Mouse (Mus musculus) kidney, adult 2 months (tissue): ENCODE measurements around the gene Disp2. TPM values are rescaled to one million over a fixed set of nuclear protein-coding genes. Genes with fewer than 3 reads are reported as not detected.

Source experiments
- DNase-seq: peaks from one replicate; pipeline ENCODE4 v3.0.0; 2021
- H3K27ac ChIP-seq: fragments of 200-500 bp; 2 replicates; pipeline ENCODE4 v1.5.1; 2012; ENCODE audit warnings: low read depth, low read length, control low read depth, inconsistent platforms; ENCODE audit not compliant: insufficient read depth
- H3K27me3 ChIP-seq: fragments of 200-500 bp; replicated peaks from 2 replicates; pipeline ENCODE4 v1.6.1; 2012; ENCODE audit warnings: mild to moderate bottlenecking, moderate library complexity, low read length, inconsistent platforms; ENCODE audit not compliant: control insufficient read depth, insufficient read depth
- H3K36me3 ChIP-seq: fragments of 200-500 bp; 2 replicates; pipeline ENCODE4 v1.6.1; 2012; ENCODE audit warnings: mild to moderate bottlenecking, moderate library complexity, low read length, inconsistent platforms; ENCODE audit not compliant: control insufficient read depth, insufficient read depth
- H3K4me1 ChIP-seq: fragments of 200-500 bp; 2 replicates; pipeline ENCODE4 v1.6.1; 2011; ENCODE audit warnings: low read length; ENCODE audit not compliant: control insufficient read depth, insufficient read depth
- H3K4me3 ChIP-seq: fragments of 200-500 bp; 2 replicates; pipeline ENCODE4 v1.5.1; 2011; ENCODE audit warnings: mild to moderate bottlenecking, low read depth, low read length, control low read depth; ENCODE audit not compliant: insufficient read depth
- CTCF ChIP-seq: fragments of 200-500 bp; conservative IDR thresholded peaks from 2 replicates; pipeline ENCODE4 v1.5.1; 2011; ENCODE audit warnings: low read depth, mild to moderate bottlenecking, control low read depth, low read length, moderate library complexity, mixed read lengths; ENCODE audit not compliant: insufficient read depth, insufficient read length
- POLR2A ChIP-seq: fragments of 200-500 bp; IDR thresholded peaks from one replicate; pipeline ENCODE4 v1.6.1; 2011; ENCODE audit warnings: low read depth, low read length, control low read depth
- WGBS: fragments of 180-500 bp; shearing (Covaris S2); methylation state at CpG from one replicate; pipeline ENCODE4 v1.1.7; 2018; 5-methylcytosine and 5-hydroxymethylcytosine counted together
- polyA plus RNA-seq: library from polyadenylated mRNA; depleted of rRNA; stranded (reverse); fragments of >200 nt; gene quantifications from 2 replicates; pipeline ENCODE4 v1.2.3, GENCODE M21; 2012

Gene Disp2
- polyA plus RNA-seq, 1 experiment = 0.67 TPM

GRCm38 (mm10) chr2:118779065-118779464, 454 bp upstream of the Disp2 start:
- WGBS = 15% methylated on average over 10 of the region's 10 CpGs
- Histone ChIP-seq H3K27ac (no peak overlapping the region), H3K4me3 (peak overlapping the region; percentile 53), H3K27me3 (no peaks in the 10 kb centered on the region), H3K4me1 (no peaks in the 10 kb centered on the region), H3K36me3 (no peaks in the 10 kb centered on the region)
- TF ChIP-seq POLR2A (no peak), CTCF (no peak)
- DNase-seq = no peak

GRCm38 (mm10) chr2:118781115-118781514, 1.6 kb downstream of the Disp2 start:
- TF ChIP-seq CTCF (no peak), POLR2A (no peak)
- H3K4me3 ChIP-seq = no peak overlapping the region
- DNase-seq = no peak
- H3K27me3 ChIP-seq = no peaks in the 10 kb centered on the region
- no peaks in the 10 kb centered on the region for H3K36me3 ChIP-seq
- 58% methylated on average over 1 of the region's 1 CpGs for WGBS
- no peaks in the 10 kb centered on the region for H3K4me1 ChIP-seq
- no peak overlapping the region for H3K27ac ChIP-seq

GRCm38 (mm10) chr2:118782303-118782702, 2.8 kb downstream of the Disp2 start:
- DNase-seq = no peak
- no peak for TF ChIP-seq CTCF
- TF ChIP-seq POLR2A = no peak
- WGBS = 62% methylated on average over 4 of the region's 4 CpGs
- H3K27me3 ChIP-seq = no peaks in the 10 kb centered on the region
- H3K4me3 ChIP-seq = no peak overlapping the region
- H3K36me3 ChIP-seq = no peaks in the 10 kb centered on the region
- no peak overlapping the region for H3K27ac ChIP-seq
- no peaks in the 10 kb centered on the region for H3K4me1 ChIP-seq

- DNase-seq = no peak
- no peaks in the 10 kb centered on the region for H3K27me3 ChIP-seq
- WGBS = 50% methylated on average over 5 of the region's 5 CpGs
- H3K27ac ChIP-seq = no peak overlapping the region
- no peaks in the 10 kb centered on the region for H3K4me1 ChIP-seq
- H3K36me3 ChIP-seq = no peaks in the 10 kb centered on the region
- no peak overlapping the region for H3K4me3 ChIP-seq
- TF ChIP-seq POLR2A (no peak), CTCF (no peak)
Observed at GRCm38 (mm10) chr2:118783093-118783492, 3.6 kb downstream of the Disp2 start.

GRCm38 (mm10) chr2:118783663-118784062, 4.1 kb downstream of the Disp2 start:
- Histone ChIP-seq H3K36me3 (no peaks in the 10 kb centered on the region), H3K27ac (no peak overlapping the region)

GRCm38 (mm10) chr2:118786525-118786924, 7.0 kb downstream of the Disp2 start:
- no peak for TF ChIP-seq POLR2A
- TF ChIP-seq CTCF = no peak
- Histone ChIP-seq H3K4me3 (no peak overlapping the region), H3K4me1 (no peaks in the 10 kb centered on the region), H3K27me3 (no peaks in the 10 kb centered on the region), H3K27ac (no peak overlapping the region), H3K36me3 (no peaks in the 10 kb centered on the region)
- DNase-seq = no peak
- WGBS = 89% methylated on average over 5 of the region's 5 CpGs

More at GRCm38 (mm10) chr2:118783663-118784062, 4.1 kb downstream of the Disp2 start:
- TF ChIP-seq CTCF (no peak), POLR2A (no peak)
- Histone ChIP-seq H3K4me3 (no peak overlapping the region), H3K4me1 (no peaks in the 10 kb centered on the region), H3K27me3 (no peaks in the 10 kb centered on the region)
- no peak for DNase-seq
- WGBS = 89% methylated on average over 7 of the region's 7 CpGs

- Histone ChIP-seq H3K4me1 (no peaks in the 10 kb centered on the region), H3K36me3 (no peaks in the 10 kb centered on the region), H3K4me3 (no peak overlapping the region), H3K27me3 (no peaks in the 10 kb centered on the region), H3K27ac (no peak overlapping the region)
- TF ChIP-seq POLR2A = no peak
- TF ChIP-seq CTCF = no peak
- WGBS = 92% methylated on average over 11 of the region's 11 CpGs
- DNase-seq = no peak
Observed at GRCm38 (mm10) chr2:118789501-118789900, 10.0 kb downstream of the Disp2 start.

- no peaks in the 10 kb centered on the region for H3K36me3 ChIP-seq
- 64% methylated on average over 12 of the region's 12 CpGs for WGBS
- no peak for TF ChIP-seq CTCF
- no peak for TF ChIP-seq POLR2A
- H3K4me3 ChIP-seq = no peak overlapping the region
- DNase-seq = no peak
- no peak overlapping the region for H3K27ac ChIP-seq
- H3K27me3 ChIP-seq = no peaks in the 10 kb centered on the region
- H3K4me1 ChIP-seq = no peaks in the 10 kb centered on the region
Observed at GRCm38 (mm10) chr2:118790221-118790550, 10.7 kb downstream of the Disp2 start.
